Mouse (Mus musculus) stomach, postnatal 0 days (tissue): ENCODE results near the gene Csnk2a2. TPM values are rescaled to one million over a fixed set of nuclear protein-coding genes. Genes with fewer than 3 reads are reported as not detected.

ENCODE experiments used
- ATAC-seq: fragments of 200-750 bp; cut with Nextera tagmentation; 2 replicates; pipeline ENCODE4 v1.8.0; 2017; ENCODE audit not compliant: low FRiP score, low TSS enrichment
- DNase-seq: peaks from one replicate; pipeline ENCODE4 v3.0.0-alpha.2; 2016; ENCODE audit warnings: low spot score
- H3K27ac ChIP-seq: fragments of 300-500 bp; sonication (generic); replicated peaks from 2 replicates; pipeline ENCODE4 v1.5.1; 2014; ENCODE audit warnings: mild to moderate bottlenecking, control low read depth
- H3K27me3 ChIP-seq: fragments of 300-500 bp; sonication (generic); 2 replicates; pipeline ENCODE4 v1.6.1; 2014; ENCODE audit warnings: low read length; ENCODE audit not compliant: control insufficient read depth, insufficient read depth
- H3K36me3 ChIP-seq: fragments of 300-500 bp; sonication (generic); 2 replicates; pipeline ENCODE4 v1.6.1; 2014; ENCODE audit warnings: low read length, mixed read lengths; ENCODE audit not compliant: control insufficient read depth, insufficient read depth
- H3K4me1 ChIP-seq: fragments of 300-500 bp; sonication (generic); replicated peaks from 2 replicates; pipeline ENCODE4 v1.6.1; 2014; ENCODE audit warnings: antibody characterized with exemption; ENCODE audit not compliant: control insufficient read depth, insufficient read depth
- H3K4me2 ChIP-seq: fragments of 300-500 bp; sonication (generic); replicated peaks from 2 replicates; pipeline ENCODE4 v1.6.1; 2014; ENCODE audit warnings: low read depth, mild to moderate bottlenecking, control low read depth, moderate library complexity
- H3K4me3 ChIP-seq: fragments of 300-500 bp; sonication (generic); 2 replicates; pipeline ENCODE4 v1.5.1; 2014; ENCODE audit warnings: low read depth, low read length, control low read depth
- H3K9ac ChIP-seq: fragments of 300-500 bp; sonication (generic); 2 replicates; pipeline ENCODE4 v1.6.1; 2014; ENCODE audit warnings: mild to moderate bottlenecking, low read length, control low read depth, mixed read lengths
- H3K9me3 ChIP-seq: fragments of 300-500 bp; sonication (generic); 2 replicates; pipeline ENCODE4 v1.6.1; 2016; ENCODE audit warnings: low read length; ENCODE audit not compliant: control insufficient read depth
- CTCF ChIP-seq: IDR thresholded peaks from 2 replicates; pipeline ENCODE4 v1.5.1; 2016; ENCODE audit warnings: antibody characterized with exemption, low read depth, mild to moderate bottlenecking, moderate library complexity
- EP300 ChIP-seq: optimal IDR thresholded peaks from 2 replicates; pipeline ENCODE3; 2016; ENCODE audit warnings: antibody characterized with exemption
- WGBS: fragments of 180-500 bp; shearing (Covaris S2); extraction: QIAGEN DNeasy Blood & Tissue Kit; methylation state at CpG from one replicate; pipeline ENCODE4 v1.1.7; 2014; 5-methylcytosine and 5-hydroxymethylcytosine counted together
- polyA plus RNA-seq: library from polyadenylated mRNA; unstranded; fragments of >200 nt; fragmentation: Nextera tagmentation; extraction: Ambion mirVana; gene quantifications from 2 replicates; pipeline ENCODE4 v1.2.1, GENCODE M21; 2015

Gene Csnk2a2
- polyA plus RNA-seq, 1 experiment from 2014 or later = 7.9 TPM

- no peak overlapping the region for H3K27ac ChIP-seq
- ATAC-seq (no peak), DNase-seq (no peak)
- H3K36me3 ChIP-seq = no peaks in the 10 kb centered on the region
- H3K4me2 ChIP-seq = no peak overlapping the region
- no peak for TF ChIP-seq CTCF
- no peak for TF ChIP-seq EP300
- H3K4me3 ChIP-seq = no peak overlapping the region
- no peaks in the 10 kb centered on the region for H3K4me1 ChIP-seq
- H3K9me3 ChIP-seq = no peaks in the 10 kb centered on the region
- H3K9ac ChIP-seq = no peak overlapping the region
- 58% methylated on average over 5 of the region's 5 CpGs for WGBS
- H3K27me3 ChIP-seq = no peaks in the 10 kb centered on the region
These were observed 49.6 kb downstream of the Csnk2a2 start for GRCm38 (mm10) chr8:95440168-95440709.

- TF ChIP-seq CTCF (no peak), EP300 (no peak)
- no peaks in the 10 kb centered on the region for H3K27me3 ChIP-seq
- H3K4me1 ChIP-seq = no peaks in the 10 kb centered on the region
- no peak overlapping the region for H3K4me2 ChIP-seq
- H3K4me3 ChIP-seq = no peak overlapping the region
- H3K27ac ChIP-seq = no peak overlapping the region
- H3K36me3 ChIP-seq = no peaks in the 10 kb centered on the region
- no peaks in the 10 kb centered on the region for H3K9me3 ChIP-seq
- ATAC-seq = no peak
- no peak overlapping the region for H3K9ac ChIP-seq
- DNase-seq = no peak
- WGBS = 85% methylated on average over 2 of the region's 2 CpGs
These were observed 50.4 kb downstream of the Csnk2a2 start for GRCm38 (mm10) chr8:95439421-95439820.

DNA sequence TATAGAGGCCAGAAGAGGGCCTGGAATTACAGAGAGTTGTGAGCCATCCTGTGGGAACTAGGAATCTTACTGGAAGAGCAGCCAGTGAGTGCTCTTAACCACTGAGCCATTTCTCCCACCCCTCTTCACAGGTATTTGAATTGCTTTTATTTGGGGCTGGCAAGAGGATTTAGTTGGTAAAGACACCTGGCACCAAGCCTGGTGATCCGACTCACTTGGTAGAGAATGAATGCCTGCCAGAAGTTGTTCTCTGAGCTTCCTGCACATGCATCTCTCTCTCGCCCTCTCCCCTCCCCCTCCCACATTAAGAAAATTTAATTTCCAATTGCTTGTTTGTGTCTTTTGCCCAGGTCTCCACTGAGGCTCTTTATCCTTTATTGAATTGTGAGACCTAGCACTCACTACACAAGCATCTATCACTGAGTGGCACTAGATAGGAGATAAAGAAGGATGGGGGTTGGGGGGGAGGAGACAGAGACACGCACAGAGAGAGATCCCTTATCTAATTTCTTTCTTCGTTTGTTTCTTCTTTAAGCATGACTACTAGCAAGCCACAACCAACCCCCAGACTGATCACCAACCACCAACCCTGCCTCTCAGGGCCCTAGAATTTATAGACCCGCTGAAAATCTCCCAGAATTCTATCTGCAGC lies 52.4 kb downstream of the Csnk2a2 start:
- Histone ChIP-seq H3K27me3 (no peaks in the 10 kb centered on the region), H3K4me1 (peaks cover 5% of the 10 kb centered on the region; the same call in 1 of the 2 replicates), H3K9ac (no peak overlapping the region), H3K4me3 (no peak overlapping the region), H3K9me3 (no peaks in the 10 kb centered on the region), H3K27ac (no peak overlapping the region), H3K4me2 (no peak overlapping the region), H3K36me3 (no peaks in the 10 kb centered on the region)
- 48% methylated on average over 5 of the region's 5 CpGs for WGBS
- DNase-seq (no peak), ATAC-seq (no peak)
- TF ChIP-seq CTCF = no peak
- no peak for TF ChIP-seq EP300

DNA sequence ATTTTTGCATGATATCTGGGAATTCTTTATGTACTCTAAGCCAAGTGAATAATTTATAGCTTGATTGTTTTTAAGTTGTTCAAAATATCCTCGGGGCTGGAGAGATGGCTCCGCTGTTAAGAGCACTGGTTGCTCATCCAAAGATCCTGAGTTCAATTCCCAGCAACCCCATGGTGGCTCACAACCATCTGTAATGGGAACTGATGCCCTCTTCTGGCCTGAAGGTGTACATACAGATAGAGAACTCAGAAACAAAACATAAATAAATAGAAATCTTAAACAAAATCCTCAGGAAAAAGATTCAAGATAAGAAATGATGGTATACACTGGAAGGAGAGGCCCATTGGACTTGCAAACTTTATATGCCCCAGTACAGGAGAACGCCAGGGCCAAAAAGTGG lies 53.9 kb downstream of the Csnk2a2 start:
- H3K27ac ChIP-seq = no peak overlapping the region
- no peaks in the 10 kb centered on the region for H3K27me3 ChIP-seq
- ATAC-seq = no peak
- no peak overlapping the region for H3K9ac ChIP-seq
- H3K4me3 ChIP-seq = no peak overlapping the region
- H3K36me3 ChIP-seq = no peaks in the 10 kb centered on the region
- H3K4me2 ChIP-seq = no peak overlapping the region
- H3K4me1 ChIP-seq = peaks cover 7% of the 10 kb centered on the region
- TF ChIP-seq CTCF (peak; percentile 48), EP300 (no peak)
- 89% methylated on average over 3 of the region's 3 CpGs for WGBS
- H3K9me3 ChIP-seq = no peaks in the 10 kb centered on the region
- no peak for DNase-seq

GRCm38 (mm10) chr8:95435471-95435870 lies 54.4 kb downstream of the Csnk2a2 start:
- H3K4me2 ChIP-seq = no peak overlapping the region

DNA sequence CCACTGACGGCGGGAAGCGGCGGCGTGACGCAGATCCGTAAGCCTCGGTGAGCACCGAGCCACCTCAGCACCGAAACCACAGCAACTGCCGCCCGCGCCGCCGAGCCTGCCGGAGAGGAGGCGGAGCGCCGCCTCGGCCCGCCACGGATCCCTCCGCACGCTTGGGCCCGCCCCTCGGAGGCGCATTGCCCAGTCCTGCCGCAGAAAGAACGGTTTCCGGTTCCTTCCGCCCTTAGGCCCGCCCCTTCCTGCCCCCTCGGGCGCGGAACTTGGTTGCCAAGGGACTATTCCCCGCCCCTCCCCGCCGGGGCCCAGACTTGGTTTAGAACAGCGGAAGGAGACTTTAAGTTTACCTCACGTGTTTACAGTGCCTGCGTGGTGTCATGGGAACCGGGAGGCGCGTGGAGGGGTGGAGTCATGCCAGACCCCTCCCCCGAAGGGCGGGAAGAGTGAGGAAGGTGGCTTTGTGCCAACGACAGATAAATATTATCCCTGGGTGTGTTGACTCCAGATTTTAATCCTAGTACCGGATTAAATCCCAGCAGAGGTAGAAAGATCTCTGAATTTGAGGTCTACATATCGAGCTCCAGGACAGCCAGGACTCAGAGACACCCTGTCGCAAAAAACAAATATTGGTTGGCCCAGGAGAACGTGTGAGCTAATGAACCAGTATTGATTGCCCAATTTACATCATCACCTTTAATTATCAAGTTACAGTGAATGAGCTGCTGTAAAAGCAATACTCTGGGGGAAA lies 55.0 kb downstream of the Csnk2a2 start, which contains the start of gene Cfap20:
TSS of gene Cfap20 (minus strand) at position 184 of the 754 bp plus-strand sequence.
- TF ChIP-seq EP300 (no peak), CTCF (peak; percentile 7)
- H3K4me1 ChIP-seq = peaks cover 7% of the 10 kb centered on the region
- no peaks in the 10 kb centered on the region for H3K27me3 ChIP-seq
- H3K9ac ChIP-seq = peak within 1 kb of the TSS; percentile 93
- H3K4me2 ChIP-seq = peak within 1 kb of the TSS; percentile 75
- ATAC-seq (peak; percentile 98), DNase-seq (peak; percentile 100)
- H3K27ac ChIP-seq = peak within 1 kb of the TSS; percentile 95
- H3K36me3 ChIP-seq = no peaks in the 10 kb centered on the region
- peak within 1 kb of the TSS; percentile 89 for H3K4me3 ChIP-seq
- WGBS = under 1% methylated on average over 34 of the region's 51 CpGs
- H3K9me3 ChIP-seq = no peaks in the 10 kb centered on the region

More at GRCm38 (mm10) chr8:95435471-95435870, 54.4 kb downstream of the Csnk2a2 start:
- WGBS = 92% methylated on average over 9 of the region's 9 CpGs
- H3K9ac ChIP-seq = no peak overlapping the region
- no peak overlapping the region for H3K27ac ChIP-seq
- DNase-seq (no peak), ATAC-seq (no peak)
- H3K9me3 ChIP-seq = no peaks in the 10 kb centered on the region
- peak overlapping the region; percentile 89; the same call in 1 of the 2 replicates for H3K4me3 ChIP-seq
- no peaks in the 10 kb centered on the region for H3K36me3 ChIP-seq
- peaks cover 7% of the 10 kb centered on the region for H3K4me1 ChIP-seq
- no peaks in the 10 kb centered on the region for H3K27me3 ChIP-seq
- TF ChIP-seq EP300 (no peak), CTCF (no peak)
